Mouse (Mus musculus) spleen, adult 10 weeks (tissue): ENCODE data around the gene Hist1h2be. TPM values are rescaled to one million over a fixed set of nuclear protein-coding genes. Genes with fewer than 3 reads are reported as not detected.

Experiments used
- polyA plus RNA-seq: library from polyadenylated mRNA; stranded (reverse); fragments of 350-450 nt; fragmentation: Illumina TruSeq; extraction: RNeasy Lipid Tissue Mini Kit (QIAGEN cat#74804); gene quantifications from one replicate; pipeline ENCODE4 v1.2.3, GENCODE M21; 2015; ENCODE audit warnings: low replicate concordance; ENCODE audit not compliant: insufficient read depth

Gene Hist1h2be
- polyA plus RNA-seq: 3.3 TPM

GRCm38 (mm10) chr13:23620733-23621531 is at the start of gene Hist1h2be:
Gene Hist1h2be, minus strand, starts transcription at chr13:23621124.

GRCm38 (mm10) chr13:23622175-23622671 is 1.3 kb upstream of the Hist1h2be start, which contains the start of gene Hist1h1e:
Gene Hist1h1e, minus strand, starts transcription at chr13:23622558.

GRCm38 (mm10) chr13:23581408-23582218 is 39.3 kb downstream of the Hist1h2be start, which contains the start of gene Hist1h4d:
Gene Hist1h4d, plus strand, starts transcription at chr13:23581598.

GRCm38 (mm10) chr13:23575271-23575851 is 45.6 kb downstream of the Hist1h2be start, which contains the start of gene Hist1h3d:
Gene Hist1h3d, plus strand, starts transcription at chr13:23575763.

GRCm38 (mm10) chr13:23573898-23574524 is 46.9 kb downstream of the Hist1h2be start, which contains the start of the genes Hist1h2bf and Hist1h2ad:
Gene Hist1h2bf, minus strand, starts transcription at chr13:23574196.
Gene Hist1h2ad, plus strand, starts transcription at chr13:23574381.

GRCm38 (mm10) chr13:23571022-23571503 is 49.9 kb downstream of the Hist1h2be start, which contains the start of the genes Hist1h2ae and Hist1h2bg:
Gene Hist1h2ae, minus strand, starts transcription at chr13:23571220.
Gene Hist1h2bg, plus strand, starts transcription at chr13:23571396.

GRCm38 (mm10) chr13:23561883-23562659 is 58.9 kb downstream of the Hist1h2be start, which contains the start of gene Hist1h3e:
Gene Hist1h3e, minus strand, starts transcription at chr13:23562369.

GRCm38 (mm10) chr13:23552962-23553361 is 68.0 kb downstream of the Hist1h2be start, which contains the start of gene Hist1h1d:
Gene Hist1h1d, plus strand, starts transcription at chr13:23553262.

GRCm38 (mm10) chr13:23551146-23551834 is 69.6 kb downstream of the Hist1h2be start, which contains the start of gene Hist1h4f:
Gene Hist1h4f, minus strand, starts transcription at chr13:23551648.

GRCm38 (mm10) chr13:23543965-23544786 is 76.7 kb downstream of the Hist1h2be start, which contains the start of gene Hist1h3f:
Gene Hist1h3f, plus strand, starts transcription at chr13:23544052.

GRCm38 (mm10) chr13:23542999-23543607 is 77.8 kb downstream of the Hist1h2be start, which contains the start of gene Hist1h2bh:
Gene Hist1h2bh, minus strand, starts transcription at chr13:23543392.

GRCm38 (mm10) chr13:23535137-23536075 is 85.5 kb downstream of the Hist1h2be start, which contains the start of gene Hist1h3g:
Gene Hist1h3g, plus strand, starts transcription at chr13:23535422.

Other genes starting within 250 kb of the Hist1h2be start
- 3.6 TPM for gene Abt1, start 197.3 kb downstream of the Hist1h2be start, polyA plus RNA-seq
- 0.23 TPM for gene Btn1a1, start 155.2 kb downstream of the Hist1h2be start, polyA plus RNA-seq
- 0.15 TPM for gene Btn2a2, start 132.3 kb downstream of the Hist1h2be start, polyA plus RNA-seq
- gene Hist1h4h, start 90.1 kb downstream of the Hist1h2be start, polyA plus RNA-seq: not detected
- gene Hist1h2af, start 87.2 kb downstream of the Hist1h2be start, polyA plus RNA-seq: not detected
- gene Hist1h3g, start 85.7 kb downstream of the Hist1h2be start, polyA plus RNA-seq: not detected
- gene Hist1h2bh, start 77.7 kb downstream of the Hist1h2be start, polyA plus RNA-seq: 0.36 TPM
- not detected for gene Hist1h3f, start 77.1 kb downstream of the Hist1h2be start, polyA plus RNA-seq
- gene Hist1h4f, start 69.5 kb downstream of the Hist1h2be start, polyA plus RNA-seq: not detected
- gene Hist1h1d, start 67.9 kb downstream of the Hist1h2be start, polyA plus RNA-seq: 0.11 TPM
- not detected for gene Hist1h3e, start 58.8 kb downstream of the Hist1h2be start, polyA plus RNA-seq
- gene Hist1h2ae, start 49.9 kb downstream of the Hist1h2be start, polyA plus RNA-seq: 0.52 TPM
- 1.1 TPM for gene Hist1h2bg, start 49.7 kb downstream of the Hist1h2be start, polyA plus RNA-seq
- gene Hist1h2bf, start 46.9 kb downstream of the Hist1h2be start, polyA plus RNA-seq: not detected
- not detected for gene Hist1h2ad, start 46.7 kb downstream of the Hist1h2be start, polyA plus RNA-seq
- gene Hist1h3d, start 45.4 kb downstream of the Hist1h2be start, polyA plus RNA-seq: 0.39 TPM
- gene Hist1h4d, start 39.5 kb downstream of the Hist1h2be start, polyA plus RNA-seq: not detected
- 0.40 TPM for gene Hist1h1e, start 1.4 kb upstream of the Hist1h2be start, polyA plus RNA-seq
- gene Hist1h2ac, start 62.8 kb upstream of the Hist1h2be start, polyA plus RNA-seq: 0.75 TPM
- gene Hist1h2bc, start 63.1 kb upstream of the Hist1h2be start, polyA plus RNA-seq: 19.4 TPM
- gene Hist1h1t, start 74.7 kb upstream of the Hist1h2be start, polyA plus RNA-seq: not detected
- not detected for gene Hist1h4c, start 77.3 kb upstream of the Hist1h2be start, polyA plus RNA-seq
- gene Hfe, start 89.7 kb upstream of the Hist1h2be start, polyA plus RNA-seq: 28.5 TPM
- gene Hist1h1c, start 117.7 kb upstream of the Hist1h2be start, polyA plus RNA-seq: 26.6 TPM
- not detected for gene Hist1h3c, start 124.5 kb upstream of the Hist1h2be start, polyA plus RNA-seq
- not detected for gene Hist1h2bb, start 125.6 kb upstream of the Hist1h2be start, polyA plus RNA-seq
- not detected for gene Hist1h2ab, start 130.0 kb upstream of the Hist1h2be start, polyA plus RNA-seq
- not detected for gene Hist1h3b, start 131.1 kb upstream of the Hist1h2be start, polyA plus RNA-seq
- not detected for gene Hist1h4b, start 135.9 kb upstream of the Hist1h2be start, polyA plus RNA-seq
- gene Hist1h4a, start 140.1 kb upstream of the Hist1h2be start, polyA plus RNA-seq: not detected
- not detected for gene Hist1h3a, start 141.3 kb upstream of the Hist1h2be start, polyA plus RNA-seq
- not detected for gene Hist1h1a, start 142.5 kb upstream of the Hist1h2be start, polyA plus RNA-seq
- gene Trim38, start 148.8 kb upstream of the Hist1h2be start, polyA plus RNA-seq: not detected
- not detected for gene Slc17a2, start 185.9 kb upstream of the Hist1h2be start, polyA plus RNA-seq
- gene Slc17a3, start 218.3 kb upstream of the Hist1h2be start, polyA plus RNA-seq: not detected
- gene Slc17a1, start 246.6 kb upstream of the Hist1h2be start, polyA plus RNA-seq: not detected